Comparison of ENCODE assay signal across 15 mouse cellular contexts in the genomic region with DNA sequence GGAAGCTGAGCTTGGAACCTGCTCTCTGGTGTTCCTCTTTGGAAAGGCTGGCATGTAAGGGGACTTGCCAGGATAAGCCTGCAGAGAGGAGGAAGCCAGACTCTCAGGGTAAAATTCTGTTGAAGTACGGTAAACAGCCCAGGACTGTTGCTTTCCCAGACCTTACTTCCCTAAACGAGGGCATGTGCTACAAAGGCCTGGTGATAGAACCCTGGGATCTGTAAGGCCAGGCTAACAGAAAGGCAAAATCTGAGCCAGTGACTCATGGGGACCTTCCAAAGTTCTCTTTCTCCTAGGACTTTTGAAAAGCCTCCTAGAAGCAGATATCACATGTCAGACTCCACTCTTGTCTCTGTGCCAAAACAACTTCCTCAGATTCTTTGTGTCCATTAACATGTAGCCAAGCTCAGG.
DNase-seq lines count a peak whose midpoint lies in the region; ATAC-seq and TF ChIP-seq lines count a peak whose summit lies in the region.
"Had no signal": no experiment of that assay in that cellular context is flagged by ENCODE, and none has a peak within 500 bp of the region (broad histone marks: within the 10 kb centered on the region; RNA-seq: fewer than 3 reads in every experiment).

No protein-coding gene starts in this region.

- H3K27me3 ChIP-seq in heart, embryonic 15.5 days: no peaks in the 10 kb centered on the region
- H3K27me3 ChIP-seq in intestine, postnatal 0 days (replicated peaks; ENCODE audit: control insufficient read depth, insufficient read depth, low read length): no peaks in the 10 kb centered on the region
- H3K27me3 ChIP-seq: midbrain, embryonic 12.5 days; Patski had no signal

- no peaks in the 10 kb centered on the region for H3K4me1 ChIP-seq in heart, embryonic 15.5 days (replicated peaks)
- H3K4me1 ChIP-seq in intestine, postnatal 0 days (replicated peaks; ENCODE audit: control insufficient read depth, insufficient read depth, low read length): no peaks in the 10 kb centered on the region
- H3K4me1 ChIP-seq: midbrain, embryonic 12.5 days had no signal

- H3K27ac ChIP-seq in heart, embryonic 15.5 days: peak overlapping the region; percentile 15; the same call in 1 of the 2 replicates
- no peak overlapping the region for H3K27ac ChIP-seq in intestine, postnatal 0 days (ENCODE audit: low read depth, low read length)
- H3K27ac ChIP-seq: midbrain, embryonic 12.5 days had no signal

- no peak for ATAC-seq in heart, embryonic 15.5 days (replicated peaks; ENCODE audit: insufficient number of reproducible peaks, insufficient read depth, low FRiP score, low read depth)
- no peak for ATAC-seq in intestine, postnatal 0 days
- ATAC-seq: CD4-positive, CD25-positive, alpha-beta regulatory T cell, adult 4 months; Patski had no signal

- TF ChIP-seq CTCF in intestine, postnatal 0 days (IDR thresholded peaks at IDR 0.05; ENCODE audit: low read depth): no peak

- whole genome bisulfite sequencing in heart, embryonic 15.5 days: 43% methylated on average over 2 of the region's 2 CpGs
- 64% methylated on average over 2 of the region's 2 CpGs for WGBS in intestine, postnatal 0 days

- H3K36me3 ChIP-seq in heart, embryonic 15.5 days: no peaks in the 10 kb centered on the region
- H3K36me3 ChIP-seq in intestine, postnatal 0 days (ENCODE audit: control insufficient read depth, insufficient read depth): no peaks in the 10 kb centered on the region
- H3K36me3 ChIP-seq: midbrain, embryonic 12.5 days had no signal

- H3K9me3 ChIP-seq in heart, embryonic 15.5 days (replicated peaks): no peaks in the 10 kb centered on the region
- no peaks in the 10 kb centered on the region for H3K9me3 ChIP-seq in intestine, postnatal 0 days (ENCODE audit: control insufficient read depth)
- H3K9me3 ChIP-seq: midbrain, embryonic 12.5 days had no signal

- intact Hi-C loops in heart, postnatal 25 days (cut with DNase I): no loop called here
- intact Hi-C loops in left cerebral cortex, postnatal 36 days (cut with DNase I): no loop called here

- H3K4me3 ChIP-seq in heart, embryonic 15.5 days: no peak overlapping the region
- H3K4me3 ChIP-seq in intestine, postnatal 0 days (ENCODE audit: low read depth, low read length): no peak overlapping the region
- H3K4me3 ChIP-seq: midbrain, embryonic 12.5 days had no signal

- no peak overlapping the region for H3K9ac ChIP-seq in heart, embryonic 15.5 days
- H3K9ac ChIP-seq in intestine, postnatal 0 days (ENCODE audit: low read depth, low read length): no peak overlapping the region
- H3K9ac ChIP-seq: midbrain, embryonic 12.5 days had no signal

- no peak overlapping the region for H3K4me2 ChIP-seq in heart, embryonic 15.5 days
- H3K4me2 ChIP-seq in intestine, postnatal 0 days (replicated peaks; ENCODE audit: low read depth): no peak overlapping the region
- H3K4me2 ChIP-seq: midbrain, embryonic 12.5 days had no signal

- DNase-seq in heart, adult 8-10 months (ENCODE audit: low spot score): peak; percentile 68
- no peak for DNase-seq in heart, postnatal 25 days (ENCODE audit: low spot score)
- DNase-seq in 3T3-L1 (ENCODE audit: low read depth, low spot score): peak; percentile 12
- DNase-seq in lung, postnatal 10 days: peak; percentile 51
- DNase-seq in left cerebral cortex, postnatal 36 days (ENCODE audit: low spot score in 2 of 2): no peak
- DNase-seq in adipocyte (ENCODE audit: low spot score): no peak
- DNase-seq: adrenal gland, adult 8-10 months; layer of hippocampus, postnatal 36 days; spleen, adult 18-20 months; thymus, postnatal 36 days had no signal

Comparison
In these comparisons a context has a peak if more than half of its experiments do, and no peak if none do; other contexts are left out.
1. DNase-seq: peak in heart, adult 8-10 months (single experiment), 3T3-L1 (single experiment) and lung, postnatal 10 days (single experiment); none in heart, postnatal 25 days (single experiment), left cerebral cortex, postnatal 36 days (0 of 2) and adipocyte (single experiment).